Mouse (Mus musculus) limb, embryonic 10.5 days (tissue): ENCODE data around the gene Mapt. TPM values are rescaled to one million over a fixed set of nuclear protein-coding genes. Genes with fewer than 3 reads are reported as not detected.

ENCODE experiments used
- DNase-seq: peaks from one replicate; pipeline ENCODE4 v3.0.0-alpha.2; 2017; ENCODE audit warnings: low spot score
- H3K27ac ChIP-seq: fragments of 300-500 bp; sonication (generic); 2 replicates; pipeline ENCODE4 v1.5.1; 2016; ENCODE audit warnings: mild to moderate bottlenecking
- H3K27me3 ChIP-seq: fragments of 300-500 bp; sonication (generic); 2 replicates; pipeline ENCODE4 v1.6.1; 2016; ENCODE audit warnings: low read depth, mild to moderate bottlenecking; ENCODE audit not compliant: poor library complexity, severe bottlenecking
- H3K36me3 ChIP-seq: fragments of 300-500 bp; sonication (generic); 2 replicates; pipeline ENCODE4 v1.6.1; 2016; ENCODE audit warnings: mild to moderate bottlenecking, moderate library complexity
- H3K4me1 ChIP-seq: fragments of 300-500 bp; sonication (generic); 2 replicates; pipeline ENCODE4 v1.6.1; 2016
- H3K4me3 ChIP-seq: fragments of 300-500 bp; sonication (generic); 2 replicates; pipeline ENCODE4 v1.5.1; 2016; ENCODE audit warnings: mild to moderate bottlenecking, moderate library complexity
- H3K9me3 ChIP-seq: fragments of 300-500 bp; sonication (generic); replicated peaks from 2 replicates; pipeline ENCODE4 v1.6.1; 2016; ENCODE audit warnings: mild to moderate bottlenecking
- WGBS: fragments of 180-500 bp; shearing (Covaris S2); methylation state at CpG from one replicate; pipeline ENCODE4 v1.1.7; 2016; 5-methylcytosine and 5-hydroxymethylcytosine counted together
- polyA plus RNA-seq: library from polyadenylated mRNA; unstranded; fragments of >200 nt; fragmentation: Nextera tagmentation; extraction: Ambion mirVana; gene quantifications from 2 replicates; pipeline ENCODE4 v1.2.1, GENCODE M21; 2016

Mapt gene
- polyA plus RNA-seq, 1 experiment from 2014 or later = 0.95 TPM

DNA sequence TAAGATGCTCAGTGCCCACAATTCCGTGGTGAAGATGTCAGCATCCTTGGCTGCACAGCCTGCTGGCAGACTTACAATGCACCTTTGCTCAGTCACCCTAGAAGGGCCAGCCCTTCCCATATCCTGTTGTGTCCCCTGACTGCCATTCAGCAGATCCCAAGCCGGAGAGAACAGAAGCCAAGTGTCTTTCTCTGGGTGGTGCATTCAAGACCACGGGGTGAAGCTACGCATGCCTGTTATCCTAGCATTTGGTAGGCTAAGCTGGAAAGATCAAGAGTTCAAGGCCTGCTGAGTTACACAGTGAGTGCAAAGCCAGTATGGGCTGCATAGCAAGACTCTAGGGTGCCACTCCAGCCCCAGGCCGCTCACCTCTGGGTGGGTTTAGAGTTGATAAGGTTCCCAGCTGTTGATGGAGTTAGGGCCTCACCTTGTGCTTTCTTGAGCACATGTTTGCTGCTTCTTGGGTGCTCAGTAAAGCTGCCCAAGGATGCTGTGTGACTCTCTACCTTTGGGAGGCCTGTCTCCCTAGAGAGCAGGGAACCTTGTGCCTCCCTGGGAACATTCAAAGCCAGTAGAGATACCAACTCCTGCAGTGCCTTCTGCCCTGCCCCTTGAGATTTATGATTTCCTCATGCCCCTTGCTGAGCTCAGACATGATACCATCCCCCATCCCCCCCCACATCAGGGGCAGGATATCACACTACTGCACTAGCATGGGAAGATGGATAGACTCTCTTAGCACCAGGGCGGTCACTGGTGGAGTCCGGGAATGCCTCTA, 61.4 kb downstream of the Mapt start:
- H3K4me3 ChIP-seq = no peak overlapping the region
- no peaks in the 10 kb centered on the region for H3K36me3 ChIP-seq
- peak overlapping the region; percentile 8; the same call in 1 of the 2 replicates for H3K27ac ChIP-seq
- no peaks in the 10 kb centered on the region for H3K27me3 ChIP-seq
- WGBS = 87% methylated on average over 7 of the region's 7 CpGs
- H3K4me1 ChIP-seq = peaks cover 29% of the 10 kb centered on the region
- no peak for DNase-seq
- H3K9me3 ChIP-seq = no peaks in the 10 kb centered on the region

DNA sequence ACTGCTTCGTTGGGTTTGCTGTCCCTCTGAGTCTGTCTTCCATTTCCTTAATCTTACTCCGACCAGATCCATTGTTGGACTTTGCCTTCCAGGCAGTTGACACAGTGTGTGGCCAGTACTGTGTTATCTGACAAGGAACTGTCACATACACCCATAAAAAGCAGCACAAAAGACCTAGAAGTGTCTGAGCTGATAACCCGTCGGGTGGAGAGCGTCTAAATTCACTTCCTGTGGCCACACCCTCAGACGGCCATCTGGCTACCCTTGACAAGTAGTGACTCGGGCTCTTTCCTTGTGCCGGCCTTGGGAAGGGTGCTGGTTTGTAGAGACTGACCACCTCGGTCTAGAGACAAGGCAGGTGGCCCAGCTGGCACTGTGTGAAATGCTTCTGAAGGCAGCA, 62.1 kb downstream of the Mapt start:
- DNase-seq = no peak
- Histone ChIP-seq H3K9me3 (no peaks in the 10 kb centered on the region), H3K27ac (peak overlapping the region; percentile 8; the same call in 1 of the 2 replicates), H3K36me3 (no peaks in the 10 kb centered on the region), H3K4me1 (peaks cover 29% of the 10 kb centered on the region), H3K4me3 (no peak overlapping the region), H3K27me3 (no peaks in the 10 kb centered on the region)
- 79% methylated on average over 9 of the region's 9 CpGs for WGBS

DNA sequence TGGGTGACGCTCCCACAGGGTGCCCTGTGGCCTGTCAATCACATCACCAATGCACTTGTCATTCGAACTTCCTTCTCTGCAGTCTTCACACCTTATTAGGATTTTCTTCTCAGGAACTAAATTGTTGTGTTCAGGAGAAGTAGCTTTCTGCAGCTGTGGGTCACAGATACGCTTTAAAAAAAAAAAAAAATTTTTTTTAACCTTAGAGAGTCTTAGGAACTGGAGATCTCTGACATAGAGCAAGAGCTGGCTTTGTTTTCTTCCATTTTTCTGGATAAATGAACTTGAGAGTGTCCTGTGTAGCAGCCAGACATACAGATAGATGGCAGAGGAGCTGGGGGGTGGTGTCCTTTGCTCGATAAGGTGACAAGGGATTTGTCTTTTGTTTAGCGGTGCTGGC, 64.0 kb downstream of the Mapt start:
- Histone ChIP-seq H3K9me3 (no peaks in the 10 kb centered on the region), H3K4me3 (no peak overlapping the region), H3K36me3 (no peaks in the 10 kb centered on the region), H3K4me1 (peaks cover 14% of the 10 kb centered on the region), H3K27ac (no peak overlapping the region), H3K27me3 (no peaks in the 10 kb centered on the region)
- WGBS = 60% methylated on average over 5 of the region's 5 CpGs
- DNase-seq = no peak

DNA sequence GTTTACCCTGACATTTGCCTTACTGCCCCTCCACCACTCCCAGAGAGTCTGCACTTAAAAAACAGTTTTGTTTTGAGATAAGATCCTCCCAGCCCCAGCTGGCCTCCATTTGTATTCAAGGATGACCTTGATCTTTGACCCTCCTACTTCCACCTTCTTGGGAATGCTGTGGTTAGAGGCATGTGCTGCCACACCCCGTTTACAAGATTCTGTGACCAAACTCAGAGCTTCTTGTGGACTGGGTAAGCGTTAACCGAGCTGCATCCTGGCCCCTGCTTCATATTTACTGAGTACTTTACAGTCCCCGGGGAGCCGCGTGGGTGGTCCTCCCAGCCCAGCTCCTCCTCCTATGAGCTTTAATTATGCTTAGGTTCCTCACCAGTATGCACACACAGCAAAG, 64.5 kb downstream of the Mapt start:
- H3K36me3 ChIP-seq = no peaks in the 10 kb centered on the region
- H3K27ac ChIP-seq = no peak overlapping the region
- no peak for DNase-seq
- H3K9me3 ChIP-seq = no peaks in the 10 kb centered on the region
- H3K4me1 ChIP-seq = peaks cover 9% of the 10 kb centered on the region
- WGBS = 39% methylated on average over 6 of the region's 6 CpGs
- no peak overlapping the region for H3K4me3 ChIP-seq
- H3K27me3 ChIP-seq = no peaks in the 10 kb centered on the region

DNA sequence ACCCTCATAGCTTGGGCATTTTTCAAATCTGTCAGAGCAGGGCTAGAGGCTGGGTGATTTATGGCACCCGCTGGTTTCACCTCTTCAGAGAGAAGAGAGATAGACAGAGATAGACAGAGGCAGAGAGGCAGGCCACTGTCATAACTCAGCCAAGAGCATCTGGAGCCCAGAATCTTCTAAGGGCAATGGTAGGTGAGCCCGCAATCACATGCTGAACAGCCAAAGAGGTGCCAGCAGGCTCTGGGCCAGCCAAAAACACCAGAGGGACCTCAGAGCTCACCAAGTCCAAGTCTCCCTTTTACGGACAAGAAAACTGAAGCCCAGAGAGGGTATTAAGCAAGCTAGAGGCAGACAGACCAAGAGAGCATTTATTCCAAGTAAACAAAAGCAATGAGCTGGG, 66.5 kb downstream of the Mapt start:
- Histone ChIP-seq H3K36me3 (no peaks in the 10 kb centered on the region), H3K4me3 (no peak overlapping the region), H3K4me1 (peaks cover 17% of the 10 kb centered on the region), H3K27me3 (no peaks in the 10 kb centered on the region), H3K27ac (no peak overlapping the region), H3K9me3 (no peaks in the 10 kb centered on the region)
- 86% methylated on average over 3 of the region's 3 CpGs for WGBS
- no peak for DNase-seq

DNA sequence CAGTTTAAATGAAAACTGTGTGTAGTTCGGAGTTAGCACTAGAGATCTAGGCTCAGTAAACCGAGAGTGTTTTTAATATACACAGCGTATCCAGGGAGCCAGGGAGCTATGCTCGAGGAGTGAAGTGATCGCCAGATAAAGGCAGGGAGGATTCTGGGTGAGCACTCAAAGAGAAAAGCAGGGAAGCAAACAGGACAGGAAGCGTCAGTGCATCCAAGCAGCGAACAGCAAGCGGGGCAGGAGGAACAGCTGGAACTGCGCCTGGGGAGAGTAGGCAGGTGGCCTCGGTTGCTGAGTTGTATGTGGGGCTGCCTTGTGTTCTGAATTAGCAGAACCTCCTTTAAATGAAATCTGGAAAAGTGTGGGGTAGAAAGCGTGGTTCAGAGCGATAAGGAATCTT, 71.4 kb downstream of the Mapt start:
- no peak overlapping the region for H3K4me3 ChIP-seq
- no peak for DNase-seq
- peaks cover 2% of the 10 kb centered on the region; the same call in 1 of the 2 replicates for H3K27me3 ChIP-seq
- 56% methylated on average over 12 of the region's 12 CpGs for WGBS
- H3K36me3 ChIP-seq = no peaks in the 10 kb centered on the region
- H3K9me3 ChIP-seq = no peaks in the 10 kb centered on the region
- H3K4me1 ChIP-seq = peaks cover 21% of the 10 kb centered on the region
- H3K27ac ChIP-seq = peak overlapping the region; percentile 68

DNA sequence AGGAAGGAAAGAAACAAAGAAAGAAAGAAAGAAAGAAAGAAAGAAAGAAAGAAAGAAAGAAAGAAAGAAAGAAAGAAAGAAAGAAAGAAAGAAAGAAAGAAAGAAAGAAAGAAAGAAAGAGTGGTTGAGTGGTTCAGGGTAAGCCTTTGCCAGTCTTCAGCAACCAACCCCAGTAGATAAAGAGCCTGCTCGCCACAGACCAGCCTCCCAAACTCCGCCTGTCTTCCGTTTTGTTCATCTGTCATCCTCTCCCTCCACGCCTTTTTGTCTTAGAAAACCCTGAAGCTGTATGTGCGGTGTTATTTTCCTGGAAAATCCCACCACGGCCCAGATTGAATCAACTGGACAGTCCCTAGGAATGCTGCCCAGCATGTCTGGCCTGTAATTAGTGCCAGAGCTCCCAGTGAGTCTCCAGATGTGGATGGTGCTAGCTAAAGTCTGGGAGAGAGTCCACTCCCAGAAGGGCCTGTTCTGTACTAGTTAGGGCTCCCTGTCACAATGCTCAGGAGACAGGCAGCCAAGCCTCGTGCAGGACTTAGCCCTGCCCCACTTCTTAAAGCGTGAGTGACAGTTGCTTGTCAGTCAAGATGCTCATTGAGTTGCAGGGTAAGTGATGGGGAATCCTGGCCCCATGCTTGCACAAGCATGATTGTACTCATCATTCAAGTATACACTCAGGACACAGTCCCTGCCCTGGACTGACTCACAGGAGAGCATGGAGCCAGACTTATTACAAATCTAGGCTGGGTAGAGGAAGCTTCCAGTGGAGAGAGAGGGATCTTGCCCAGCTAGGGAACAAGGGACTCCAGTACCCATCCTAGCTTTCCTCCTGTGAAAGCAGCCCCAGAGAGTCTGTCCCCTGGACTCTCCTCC, 72.1 kb downstream of the Mapt start:
- Histone ChIP-seq H3K4me3 (peak overlapping the region; percentile 8; the same call in 1 of the 2 replicates), H3K27ac (peak overlapping the region; percentile 68), H3K4me1 (peaks cover 21% of the 10 kb centered on the region), H3K36me3 (no peaks in the 10 kb centered on the region), H3K27me3 (peaks cover 5% of the 10 kb centered on the region; the same call in 1 of the 2 replicates), H3K9me3 (no peaks in the 10 kb centered on the region)
- DNase-seq = peak; percentile 64
- WGBS = 36% methylated on average over 8 of the region's 8 CpGs

DNA sequence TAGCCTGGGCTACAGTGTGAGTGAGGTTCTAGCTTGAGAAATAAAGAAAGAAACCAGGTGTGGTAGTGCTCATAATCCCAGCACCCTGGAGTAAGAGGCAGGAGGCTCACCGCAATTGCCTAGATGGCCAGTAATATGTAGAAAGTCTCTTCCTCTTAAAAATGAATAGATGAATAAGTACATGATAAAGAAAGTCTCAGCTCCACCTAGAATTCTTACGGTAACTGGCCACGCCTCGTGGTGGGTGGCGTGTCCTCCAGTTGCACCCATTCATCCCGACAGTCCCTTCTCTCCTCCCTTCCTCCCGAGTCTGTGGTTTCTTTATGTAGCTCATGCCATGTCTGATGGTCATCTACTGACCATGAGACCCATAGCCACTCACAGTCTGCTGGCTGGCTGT, 74.5 kb downstream of the Mapt start:
- DNase-seq = no peak
- 93% methylated on average over 7 of the region's 7 CpGs for WGBS
- H3K9me3 ChIP-seq = no peaks in the 10 kb centered on the region
- peaks cover 27% of the 10 kb centered on the region for H3K4me1 ChIP-seq
- no peaks in the 10 kb centered on the region for H3K36me3 ChIP-seq
- peaks cover 26% of the 10 kb centered on the region for H3K27me3 ChIP-seq
- H3K4me3 ChIP-seq = no peak overlapping the region
- H3K27ac ChIP-seq = no peak overlapping the region

DNA sequence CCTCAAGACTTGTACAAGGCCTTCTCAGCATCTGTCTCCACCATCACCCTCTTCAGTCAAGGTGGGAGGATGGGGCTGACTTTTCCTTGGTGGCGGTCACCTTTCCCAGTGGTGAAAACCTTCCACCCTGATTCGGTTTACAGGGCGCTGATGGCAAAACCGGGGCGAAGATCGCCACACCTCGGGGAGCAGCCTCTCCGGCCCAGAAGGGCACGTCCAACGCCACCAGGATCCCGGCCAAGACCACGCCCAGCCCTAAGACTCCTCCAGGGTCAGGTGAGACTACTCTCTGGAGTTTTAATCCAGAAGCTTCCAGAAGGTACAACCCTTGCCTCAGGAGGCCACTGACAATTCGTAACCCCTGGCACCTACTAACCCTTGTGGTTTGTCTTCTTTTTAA, 75.3 kb downstream of the Mapt start:
- no peaks in the 10 kb centered on the region for H3K36me3 ChIP-seq
- WGBS = 94% methylated on average over 13 of the region's 13 CpGs
- no peak overlapping the region for H3K27ac ChIP-seq
- H3K4me1 ChIP-seq = peaks cover 27% of the 10 kb centered on the region
- H3K27me3 ChIP-seq = peaks cover 34% of the 10 kb centered on the region
- no peak overlapping the region for H3K4me3 ChIP-seq
- H3K9me3 ChIP-seq = no peaks in the 10 kb centered on the region
- DNase-seq = no peak

DNA sequence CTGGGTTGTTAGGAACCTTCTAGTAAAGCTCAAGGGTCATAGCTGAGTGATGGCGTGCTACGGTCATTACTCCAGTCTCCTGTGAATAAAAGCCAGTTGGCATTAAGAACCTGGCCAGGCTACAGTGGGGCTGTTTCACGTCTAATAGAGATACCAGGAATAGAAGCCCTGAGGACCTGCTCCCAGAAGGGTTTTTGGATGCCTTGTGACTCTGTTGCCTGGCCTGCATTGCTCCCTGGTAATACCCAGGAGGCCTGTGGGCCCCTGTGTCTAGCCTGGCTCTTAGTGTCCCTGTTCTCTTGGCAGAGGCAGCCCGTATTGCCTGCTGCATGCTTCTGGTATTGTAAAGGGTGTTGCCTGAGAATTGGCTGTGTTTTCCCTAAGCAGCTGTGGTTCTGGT, 75.9 kb downstream of the Mapt start:
- no peaks in the 10 kb centered on the region for H3K36me3 ChIP-seq
- H3K4me1 ChIP-seq = peaks cover 22% of the 10 kb centered on the region
- peaks cover 38% of the 10 kb centered on the region for H3K27me3 ChIP-seq
- no peak overlapping the region for H3K4me3 ChIP-seq
- no peaks in the 10 kb centered on the region for H3K9me3 ChIP-seq
- no peak overlapping the region for H3K27ac ChIP-seq
- no peak for DNase-seq
- WGBS = 81% methylated on average over 4 of the region's 4 CpGs

DNA sequence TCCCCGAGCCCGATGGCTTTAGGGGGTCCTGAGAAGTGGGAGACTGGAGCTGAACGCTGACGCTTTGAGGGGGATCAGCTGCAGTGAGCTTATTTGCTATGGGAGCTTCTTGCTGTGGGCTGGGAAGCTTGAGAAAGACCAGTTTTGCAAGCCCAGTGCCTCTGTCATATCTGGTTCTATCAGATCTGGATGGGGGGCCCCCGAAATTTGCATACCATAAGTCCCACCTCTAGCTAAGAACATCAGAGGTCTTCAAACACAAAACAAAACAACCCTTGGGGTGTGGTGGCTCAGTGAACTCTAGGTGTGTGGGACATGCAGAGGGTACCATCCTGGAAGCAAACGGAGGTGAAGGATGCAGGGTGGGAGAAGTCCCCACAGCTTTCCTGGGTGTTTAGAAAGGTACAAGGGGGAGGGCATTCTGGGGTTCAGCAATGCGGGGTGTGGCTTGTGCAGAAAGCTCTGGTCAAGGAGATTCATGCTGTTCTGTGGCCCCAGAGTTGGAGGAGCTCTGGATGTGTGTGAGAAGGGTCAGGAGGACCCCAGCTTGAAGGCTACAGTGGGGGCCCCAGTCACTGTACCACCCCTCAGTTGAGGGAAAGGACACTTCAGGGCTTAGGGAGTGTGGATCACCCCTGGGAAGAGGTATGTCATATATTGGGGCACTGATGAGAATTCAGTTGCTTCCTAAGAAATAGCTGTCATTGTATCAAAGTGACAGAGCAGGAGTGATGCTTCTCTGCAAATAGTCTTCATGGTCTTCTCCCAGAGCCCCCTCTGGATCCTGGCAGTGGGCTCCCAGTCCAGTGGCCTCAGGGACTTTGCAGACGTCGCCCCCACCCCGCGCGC, 78.4 kb downstream of the Mapt start:
- H3K36me3 ChIP-seq = no peaks in the 10 kb centered on the region
- H3K4me1 ChIP-seq = peaks cover 5% of the 10 kb centered on the region
- H3K9me3 ChIP-seq = no peaks in the 10 kb centered on the region
- H3K4me3 ChIP-seq = peak overlapping the region; percentile 36
- DNase-seq = no peak
- WGBS = 38% methylated on average over 12 of the region's 12 CpGs
- peak overlapping the region; percentile 54; the same call in 1 of the 2 replicates for H3K27ac ChIP-seq
- H3K27me3 ChIP-seq = peaks cover 38% of the 10 kb centered on the region

DNA sequence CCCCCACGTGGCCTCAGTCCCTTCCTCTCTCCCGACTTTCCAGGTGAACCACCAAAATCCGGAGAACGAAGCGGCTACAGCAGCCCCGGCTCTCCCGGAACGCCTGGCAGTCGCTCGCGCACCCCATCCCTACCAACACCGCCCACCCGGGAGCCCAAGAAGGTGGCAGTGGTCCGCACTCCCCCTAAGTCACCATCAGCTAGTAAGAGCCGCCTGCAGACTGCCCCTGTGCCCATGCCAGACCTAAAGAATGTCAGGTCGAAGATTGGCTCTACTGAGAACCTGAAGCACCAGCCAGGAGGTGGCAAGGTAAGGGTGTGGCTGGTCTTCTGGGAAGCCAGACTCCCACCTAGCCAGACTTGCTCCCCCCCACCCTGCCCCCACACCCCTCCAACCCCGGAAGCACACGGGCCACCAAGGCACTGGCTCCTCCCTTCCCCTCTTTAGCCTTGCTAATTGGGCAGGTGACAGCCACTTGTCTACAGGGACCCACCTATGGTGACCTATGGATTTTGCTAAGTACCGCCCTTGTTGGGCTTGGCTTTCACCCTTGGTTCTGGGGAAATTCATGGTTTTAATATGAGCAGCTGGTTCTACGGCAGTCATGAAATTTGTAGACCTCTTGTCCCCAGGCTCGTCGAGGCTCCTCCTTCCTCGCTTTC, 79.2 kb downstream of the Mapt start:
- H3K4me1 ChIP-seq = peaks cover 5% of the 10 kb centered on the region
- H3K9me3 ChIP-seq = no peaks in the 10 kb centered on the region
- no peak for DNase-seq
- 13% methylated on average over 23 of the region's 23 CpGs for WGBS
- peaks cover 38% of the 10 kb centered on the region for H3K27me3 ChIP-seq
- H3K36me3 ChIP-seq = no peaks in the 10 kb centered on the region
- peak overlapping the region; percentile 54; the same call in 1 of the 2 replicates for H3K27ac ChIP-seq
- peak overlapping the region; percentile 36 for H3K4me3 ChIP-seq
